Mouse (Mus musculus): ENCODE data around the gene Bbs9.

GRCm38 (mm10) chr9:22627912-22628311 lies 152.4 kb downstream of the Bbs9 start:
- TF ChIP-seq POLR2A (IDR thresholded peaks at IDR 0.05; ENCODE audit: borderline replicate concordance, control insufficient read depth, low read depth, low read length): no peak
- no peak for TF ChIP-seq CTCF (IDR thresholded peaks at IDR 0.05; ENCODE audit: control insufficient read depth, insufficient read depth, low read length)
